Mouse (Mus musculus): ENCODE measurements around the gene Ptgir.

- TF ChIP-seq CTCF (IDR thresholded peaks at IDR 0.05; ENCODE audit: borderline replicate concordance, control insufficient read depth, extremely low read depth, insufficient read depth, low read length, poor library complexity) (peak; percentile 63; the same call in 1 of the 2 replicates), POLR2A (IDR thresholded peaks at IDR 0.05; ENCODE audit: control insufficient read depth, extremely low read depth, insufficient read depth, low read length, poor library complexity) (no peak)
Measured at GRCm38 (mm10) chr7:16937312-16937711, 31.0 kb downstream of the Ptgir start.

All from thymus, adult 2 months (tissue).